Mouse (Mus musculus): ENCODE results near the gene Rara. TPM values are rescaled to one million over a fixed set of nuclear protein-coding genes. Genes with fewer than 3 reads are reported as not detected.

The Rara gene
- polyA plus RNA-seq, 1 experiment from 2014 or later: 8.7 TPM

DNA sequence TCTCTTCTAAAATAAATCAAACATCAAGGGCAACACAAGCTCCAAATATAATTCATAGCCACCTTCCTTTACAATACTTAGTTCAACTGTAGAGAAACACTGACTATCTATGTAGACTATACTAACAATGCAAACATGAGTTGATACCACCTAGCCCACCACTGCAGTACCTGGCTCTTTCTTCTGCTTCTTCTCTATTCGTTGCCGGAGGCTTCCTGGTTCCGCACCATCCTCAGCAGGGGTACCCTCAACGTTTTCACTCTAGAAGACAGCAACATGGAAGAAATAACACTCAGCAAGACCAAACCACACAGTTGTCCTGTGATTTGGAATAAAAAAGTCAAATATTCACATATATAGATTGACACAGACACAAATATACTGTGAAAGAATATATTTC lies 70.0 kb downstream of the Rara start:
- H3K4me1 ChIP-seq: no peaks in the 10 kb centered on the region
- ATAC-seq: no peak

DNA sequence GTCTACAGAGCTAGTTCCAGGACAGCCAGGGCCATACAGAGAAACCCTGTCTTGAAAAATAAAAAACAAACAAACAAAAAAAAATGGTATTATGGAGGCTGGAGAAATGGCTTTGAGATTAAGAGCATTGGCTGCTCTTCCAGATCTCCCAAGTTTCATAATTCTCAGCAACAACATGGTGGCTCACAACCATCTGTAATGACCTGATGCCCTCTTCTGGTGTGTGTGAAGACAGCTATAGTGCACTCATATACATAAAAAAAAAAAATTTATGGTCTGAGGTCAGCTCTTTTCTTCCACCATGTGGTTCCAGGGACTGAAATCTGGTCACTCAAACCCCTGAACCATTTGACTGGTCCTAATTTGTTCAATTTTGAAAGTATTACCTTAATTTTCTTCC lies 71.2 kb downstream of the Rara start:
- Histone ChIP-seq H3K27me3 (no peaks in the 10 kb centered on the region), H3K27ac (no peak overlapping the region), H3K4me1 (no peaks in the 10 kb centered on the region), H3K9ac (no peak overlapping the region), H3K9me3 (replicated peaks) (no peaks in the 10 kb centered on the region), H3K4me3 (no peak overlapping the region), H3K4me2 (no peak overlapping the region), H3K36me3 (ENCODE audit: poor library complexity, severe bottlenecking) (peaks cover 98% of the 10 kb centered on the region)
- no peak for ATAC-seq

More for the DNA sequence above, 70.0 kb downstream of the Rara start:
- no peaks in the 10 kb centered on the region for H3K9me3 ChIP-seq (replicated peaks)
- no peak overlapping the region for H3K27ac ChIP-seq
- H3K4me3 ChIP-seq: no peak overlapping the region
- H3K27me3 ChIP-seq: no peaks in the 10 kb centered on the region
- H3K36me3 ChIP-seq (ENCODE audit: poor library complexity, severe bottlenecking): peaks cover 99% of the 10 kb centered on the region
- H3K9ac ChIP-seq: no peak overlapping the region
- WGBS: 91% methylated on average over 4 of the region's 4 CpGs
- H3K4me2 ChIP-seq: no peak overlapping the region

- Histone ChIP-seq H3K9me3 (replicated peaks) (no peaks in the 10 kb centered on the region), H3K4me1 (no peaks in the 10 kb centered on the region), H3K36me3 (ENCODE audit: poor library complexity, severe bottlenecking) (peaks cover 98% of the 10 kb centered on the region), H3K27ac (no peak overlapping the region), H3K9ac (no peak overlapping the region), H3K4me3 (no peak overlapping the region), H3K27me3 (no peaks in the 10 kb centered on the region), H3K4me2 (no peak overlapping the region)
- 94% methylated on average over 11 of the region's 11 CpGs for WGBS
- ATAC-seq: no peak
These were observed 71.6 kb downstream of the Rara start for GRCm38 (mm10) chr11:98999243-98999642.

DNA sequence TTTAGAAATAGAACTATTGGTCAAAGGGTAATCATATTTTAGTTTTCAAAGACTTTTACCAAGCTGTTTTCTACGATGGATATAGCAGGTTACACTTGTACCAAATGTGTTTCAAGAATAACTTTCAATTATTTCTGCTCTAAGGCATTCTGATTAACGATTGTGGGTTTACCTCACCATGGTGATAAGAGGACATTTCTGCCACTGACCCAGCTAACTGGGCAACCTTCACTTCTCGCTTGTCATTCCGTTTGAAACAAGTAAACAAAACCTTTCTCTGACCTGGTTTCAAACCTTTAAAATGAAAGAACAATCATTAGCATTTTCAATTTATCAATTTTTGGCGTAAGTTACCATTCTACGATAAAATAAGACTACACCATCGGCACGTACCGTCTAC lies 79.2 kb downstream of the Rara start:
- Histone ChIP-seq H3K9me3 (replicated peaks) (no peaks in the 10 kb centered on the region), H3K27ac (no peak overlapping the region), H3K4me2 (no peak overlapping the region), H3K4me1 (no peaks in the 10 kb centered on the region), H3K27me3 (no peaks in the 10 kb centered on the region), H3K36me3 (ENCODE audit: poor library complexity, severe bottlenecking) (peaks cover 92% of the 10 kb centered on the region), H3K4me3 (no peak overlapping the region), H3K9ac (no peak overlapping the region)
- no peak for ATAC-seq
- 93% methylated on average over 9 of the region's 9 CpGs for WGBS

GRCm38 (mm10) chr11:99010124-99010523 lies 82.5 kb downstream of the Rara start:
- H3K36me3 ChIP-seq (ENCODE audit: poor library complexity, severe bottlenecking): peaks cover 95% of the 10 kb centered on the region
- no peak overlapping the region for H3K27ac ChIP-seq
- no peak overlapping the region for H3K4me2 ChIP-seq
- no peak overlapping the region for H3K4me3 ChIP-seq
- no peaks in the 10 kb centered on the region for H3K9me3 ChIP-seq (replicated peaks)
- 92% methylated on average over 4 of the region's 4 CpGs for WGBS
- H3K27me3 ChIP-seq: no peaks in the 10 kb centered on the region
- no peaks in the 10 kb centered on the region for H3K4me1 ChIP-seq
- ATAC-seq: no peak
- H3K9ac ChIP-seq: no peak overlapping the region

- Histone ChIP-seq H3K4me1 (no peaks in the 10 kb centered on the region), H3K4me2 (no peak overlapping the region), H3K27me3 (no peaks in the 10 kb centered on the region), H3K36me3 (ENCODE audit: poor library complexity, severe bottlenecking) (peaks cover 95% of the 10 kb centered on the region), H3K9me3 (replicated peaks) (no peaks in the 10 kb centered on the region), H3K4me3 (no peak overlapping the region), H3K9ac (no peak overlapping the region), H3K27ac (no peak overlapping the region)
- 94% methylated on average over 5 of the region's 5 CpGs for WGBS
- no peak for ATAC-seq
These were observed 83.1 kb downstream of the Rara start for GRCm38 (mm10) chr11:99010706-99011105.

GRCm38 (mm10) chr11:99013856-99014255 lies 86.2 kb downstream of the Rara start:
- H3K9ac ChIP-seq: no peak overlapping the region
- H3K9me3 ChIP-seq (replicated peaks): no peaks in the 10 kb centered on the region
- peaks cover 91% of the 10 kb centered on the region for H3K36me3 ChIP-seq (ENCODE audit: poor library complexity, severe bottlenecking)
- no peak overlapping the region for H3K4me3 ChIP-seq
- WGBS: 85% methylated on average over 1 of the region's 1 CpGs
- H3K27ac ChIP-seq: no peak overlapping the region
- no peak for ATAC-seq
- no peaks in the 10 kb centered on the region for H3K4me1 ChIP-seq
- H3K4me2 ChIP-seq: no peak overlapping the region
- H3K27me3 ChIP-seq: no peaks in the 10 kb centered on the region

DNA sequence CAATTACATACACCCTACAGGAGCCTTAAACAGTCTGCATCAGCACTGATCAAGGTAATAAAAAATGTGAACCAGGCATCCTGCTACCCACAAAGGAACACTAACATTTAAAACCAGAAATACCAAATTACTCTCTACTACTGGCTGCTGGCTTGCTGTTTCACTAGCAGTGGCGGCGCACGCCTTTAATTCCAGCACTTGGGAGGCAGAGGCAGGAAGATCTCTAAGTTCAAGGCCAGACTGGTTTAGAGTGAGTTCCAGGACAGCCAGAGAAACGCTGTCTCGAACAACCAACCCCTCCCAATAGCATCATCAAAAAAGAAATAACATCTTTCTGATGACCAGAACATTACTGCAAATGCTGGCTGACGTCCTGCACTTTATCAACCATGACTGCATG lies 92.2 kb downstream of the Rara start:
- Histone ChIP-seq H3K4me3 (no peak overlapping the region), H3K27ac (no peak overlapping the region), H3K4me2 (no peak overlapping the region), H3K9me3 (replicated peaks) (no peaks in the 10 kb centered on the region), H3K9ac (no peak overlapping the region), H3K36me3 (ENCODE audit: poor library complexity, severe bottlenecking) (peaks cover 57% of the 10 kb centered on the region), H3K27me3 (no peaks in the 10 kb centered on the region), H3K4me1 (peaks cover 29% of the 10 kb centered on the region)
- 97% methylated on average over 6 of the region's 6 CpGs for WGBS
- no peak for ATAC-seq

DNA sequence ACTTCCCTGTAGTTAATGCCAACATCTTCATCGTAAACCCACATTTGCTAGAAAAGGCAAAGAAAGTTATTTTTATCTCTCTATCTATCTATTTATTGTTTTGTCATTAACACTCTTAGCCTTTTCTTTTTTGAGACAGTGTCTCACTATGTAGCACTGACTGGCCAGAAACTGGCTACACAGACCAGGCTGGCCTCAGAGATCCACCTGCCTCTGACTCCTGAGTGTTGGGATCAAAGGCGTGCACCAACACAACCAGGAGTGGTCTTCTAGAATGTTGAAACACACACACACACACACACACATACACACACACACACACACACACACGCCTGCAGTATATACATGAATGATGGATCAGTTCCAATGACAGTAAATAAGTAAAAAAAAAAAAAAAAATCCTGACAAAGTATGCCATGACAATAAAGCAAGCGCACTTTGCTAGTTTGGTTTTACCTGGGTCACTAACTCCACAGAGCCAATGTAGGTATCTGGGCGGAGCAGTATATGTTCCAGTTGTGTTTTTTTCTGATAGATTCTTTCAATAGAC lies 94.8 kb downstream of the Rara start:
- no peaks in the 10 kb centered on the region for H3K27me3 ChIP-seq
- no peaks in the 10 kb centered on the region for H3K9me3 ChIP-seq (replicated peaks)
- H3K4me2 ChIP-seq: peak overlapping the region; percentile 69
- WGBS: 80% methylated on average over 5 of the region's 5 CpGs
- ATAC-seq: no peak
- H3K36me3 ChIP-seq (ENCODE audit: poor library complexity, severe bottlenecking): peaks cover 37% of the 10 kb centered on the region
- peaks cover 29% of the 10 kb centered on the region for H3K4me1 ChIP-seq
- H3K9ac ChIP-seq: peak overlapping the region; percentile 82
- no peak overlapping the region for H3K27ac ChIP-seq
- peak overlapping the region; percentile 76 for H3K4me3 ChIP-seq

DNA sequence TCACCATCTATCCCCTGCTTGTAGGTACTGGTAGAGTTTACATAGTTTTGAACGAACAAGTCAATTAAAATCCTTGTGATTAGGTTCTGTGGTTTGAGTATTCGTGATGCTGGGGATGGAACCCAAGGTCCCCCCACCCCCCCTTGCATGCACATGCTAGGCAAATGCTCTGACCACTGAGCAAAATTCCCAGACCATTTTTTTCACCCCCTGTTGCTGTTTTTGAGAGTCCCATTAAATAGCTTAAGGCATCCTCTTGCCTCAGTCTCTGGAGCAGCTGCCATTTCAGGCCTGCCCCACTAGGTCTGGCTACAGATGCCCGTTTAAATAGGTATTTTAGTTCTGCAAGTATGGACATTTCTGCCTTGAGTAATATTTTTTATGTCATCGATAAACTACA lies 95.5 kb downstream of the Rara start:
- 5% methylated on average over 4 of the region's 4 CpGs for WGBS
- H3K4me3 ChIP-seq: peak overlapping the region; percentile 76
- no peaks in the 10 kb centered on the region for H3K27me3 ChIP-seq
- peaks cover 29% of the 10 kb centered on the region for H3K4me1 ChIP-seq
- H3K9me3 ChIP-seq (replicated peaks): no peaks in the 10 kb centered on the region
- peak overlapping the region; percentile 69 for H3K4me2 ChIP-seq
- H3K27ac ChIP-seq: no peak overlapping the region
- H3K36me3 ChIP-seq (ENCODE audit: poor library complexity, severe bottlenecking): peaks cover 31% of the 10 kb centered on the region
- no peak for ATAC-seq
- H3K9ac ChIP-seq: peak overlapping the region; percentile 82

DNA sequence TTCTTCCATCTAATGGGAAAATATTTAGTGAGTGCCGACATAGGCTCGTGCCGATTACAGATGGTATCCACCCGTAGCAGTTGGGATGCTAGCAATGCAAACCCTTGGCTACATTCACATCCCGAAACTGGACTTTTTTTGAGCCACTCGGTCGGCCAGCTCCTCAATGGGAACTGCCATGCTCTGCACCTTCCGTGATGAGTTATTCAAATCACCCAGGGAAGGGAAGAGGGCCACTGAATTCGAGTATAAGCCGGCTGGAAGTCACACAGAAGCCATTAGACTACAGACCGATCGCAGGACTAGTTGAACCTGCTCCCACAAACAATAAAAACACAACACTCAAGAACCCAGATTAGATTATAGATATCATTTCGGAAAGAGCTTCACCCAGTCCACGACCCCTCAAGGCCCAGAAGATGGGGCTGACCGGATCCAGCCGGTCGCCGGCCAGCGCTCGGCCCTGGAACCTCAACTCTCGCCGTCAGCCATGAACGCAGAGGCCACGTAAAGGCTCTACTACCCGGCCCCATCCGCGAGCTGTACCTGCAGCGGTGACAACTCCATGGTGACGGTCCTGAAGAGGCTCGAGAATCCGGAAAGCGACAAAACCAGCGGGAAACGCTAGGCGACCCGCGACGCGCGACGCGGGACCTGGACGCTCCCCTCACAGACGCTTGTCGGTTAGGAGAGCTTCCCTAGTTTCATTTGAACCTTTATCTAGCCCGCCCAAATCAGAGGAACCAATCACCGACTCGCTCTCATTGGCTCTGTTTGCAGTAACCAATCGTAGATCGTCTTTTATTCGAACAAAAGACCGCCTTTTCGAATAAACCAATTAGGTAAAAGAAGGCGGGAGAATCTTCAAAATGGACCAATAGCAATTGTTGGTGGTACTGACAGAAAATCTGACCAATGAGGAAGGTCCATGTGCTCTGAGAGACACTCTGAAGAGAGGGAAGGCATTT lies 96.2 kb downstream of the Rara start, which contains the start of gene Top2a:
TSS of gene Top2a (minus strand) at position 690 of the 968 bp plus-strand sequence.
- peak within 1 kb of the TSS; percentile 82 for H3K9ac ChIP-seq
- peak within 1 kb of the TSS; percentile 76 for H3K4me3 ChIP-seq
- H3K4me2 ChIP-seq: peak within 1 kb of the TSS; percentile 69
- peaks cover 29% of the 10 kb centered on the region for H3K4me1 ChIP-seq
- H3K36me3 ChIP-seq (ENCODE audit: poor library complexity, severe bottlenecking): peaks cover 24% of the 10 kb centered on the region
- ATAC-seq: peak; percentile 98
- under 1% methylated on average over 54 of the region's 54 CpGs for WGBS
- H3K27me3 ChIP-seq: no peaks in the 10 kb centered on the region
- H3K27ac ChIP-seq: peak within 1 kb of the TSS; percentile 62
- H3K9me3 ChIP-seq (replicated peaks): no peaks in the 10 kb centered on the region

All from forebrain, embryonic 13.5 days (tissue).